Mouse (Mus musculus) embryo, embryonic 10.5 days (tissue): ENCODE results near the gene Pgghg.

ENCODE experiments used
- DNase-seq: peaks from one replicate; pipeline ENCODE4 v3.0.0-alpha.2; 2015; ENCODE audit warnings: low spot score

The Pgghg gene

DNA sequence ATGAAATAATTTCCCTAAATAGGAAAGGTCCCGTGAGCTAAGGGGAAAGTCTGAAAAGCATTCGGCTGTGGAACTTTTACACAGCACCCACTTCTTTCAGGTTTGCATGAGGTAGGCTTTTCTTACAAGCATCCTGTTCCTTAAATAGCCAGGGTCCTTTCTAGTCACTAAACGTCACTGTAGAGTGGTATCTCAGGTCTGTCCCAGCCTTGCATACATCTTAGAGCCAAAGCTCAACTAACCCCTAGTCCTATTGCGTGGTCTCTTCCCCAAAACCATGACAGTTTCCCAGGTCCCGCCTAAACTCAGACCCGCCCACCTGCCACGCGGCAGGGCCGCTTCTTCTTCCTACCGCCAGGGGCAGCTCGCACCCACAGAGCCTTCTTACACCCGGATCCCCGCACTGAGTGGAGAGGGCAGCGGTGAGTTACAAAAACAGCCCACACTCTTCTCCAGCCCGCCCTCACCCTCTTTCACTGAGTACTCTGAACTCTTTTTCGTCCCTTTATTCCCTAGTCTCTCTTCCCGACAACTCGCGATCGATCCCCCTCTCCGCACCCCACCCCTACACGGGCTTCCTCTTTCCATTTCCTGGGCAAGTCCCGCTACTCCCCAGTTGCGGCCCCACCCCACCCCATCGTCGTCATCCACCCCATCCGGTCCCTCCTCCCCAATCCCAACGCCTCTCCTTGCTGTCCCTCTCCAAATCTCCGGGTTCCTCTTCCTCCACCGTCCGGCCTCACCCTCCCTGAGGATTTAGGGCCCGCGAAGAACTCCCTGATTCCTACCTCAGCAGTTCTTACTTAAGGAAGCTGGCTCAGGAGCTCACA lies at the start of gene Pgghg:
Gene Pgghg (plus strand): TSS at position 170 of the 830 bp plus-strand sequence.
- peak; percentile 91 for DNase-seq

DNA sequence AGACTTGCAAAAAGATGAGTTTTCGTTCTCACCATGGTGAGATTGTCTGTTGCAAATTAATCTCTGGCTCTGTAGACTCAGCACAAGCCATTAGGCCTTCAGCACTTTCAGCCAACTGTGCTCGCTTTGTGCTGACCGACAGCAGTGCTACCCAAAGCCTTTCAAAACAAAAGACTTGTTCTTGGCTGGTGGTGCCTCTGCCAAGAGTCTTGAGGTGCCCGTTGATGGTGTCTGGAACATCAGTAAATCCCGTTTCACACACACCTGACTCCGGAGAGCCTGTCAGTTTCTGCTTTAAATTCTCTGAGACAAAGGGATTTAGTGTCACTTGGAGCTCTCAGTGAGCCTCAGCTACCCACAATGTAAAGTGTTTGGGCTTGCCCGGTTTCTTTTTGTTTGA lies 47.2 kb upstream of the Pgghg start:
- no peak for DNase-seq

DNA sequence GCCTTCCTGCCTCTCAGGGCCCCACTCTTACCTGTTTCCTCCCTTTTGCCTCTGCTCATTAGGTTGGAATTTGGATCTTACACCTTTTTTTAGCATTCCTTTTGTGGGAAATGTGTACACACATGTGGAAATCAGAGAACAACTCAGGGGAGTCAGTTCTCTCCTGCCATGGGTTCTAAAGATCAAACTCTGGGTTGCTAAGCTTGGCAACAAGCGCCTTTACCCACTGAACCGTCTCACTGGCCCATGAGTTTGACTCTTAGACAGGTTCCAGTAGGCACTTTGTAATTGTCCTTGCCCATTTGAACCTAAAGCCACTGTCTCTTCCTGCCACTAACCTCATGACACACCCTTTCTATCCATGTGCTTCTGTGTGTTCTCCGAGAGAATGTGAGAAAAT lies 46.6 kb upstream of the Pgghg start:
- DNase-seq: no peak

DNA sequence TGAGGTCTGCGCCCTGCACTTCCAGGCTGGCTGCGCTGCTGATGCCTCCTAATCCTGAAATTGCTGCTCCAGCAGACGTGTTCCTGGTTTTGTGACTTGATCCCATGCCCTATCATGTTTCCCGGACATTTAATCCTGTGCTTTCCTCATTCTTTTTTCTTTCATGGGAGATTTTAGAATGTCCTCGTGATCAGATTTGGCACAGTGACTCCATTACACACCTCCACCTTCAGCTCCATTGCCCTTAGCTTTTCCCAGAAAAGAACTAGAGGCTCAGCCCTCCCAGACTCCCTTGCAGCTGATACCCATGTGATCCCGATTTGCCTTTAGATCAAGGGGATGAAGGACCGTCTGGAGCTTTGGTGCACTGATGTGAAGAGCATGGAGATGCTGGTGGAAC lies 43.3 kb upstream of the Pgghg start:
- DNase-seq: no peak

DNA sequence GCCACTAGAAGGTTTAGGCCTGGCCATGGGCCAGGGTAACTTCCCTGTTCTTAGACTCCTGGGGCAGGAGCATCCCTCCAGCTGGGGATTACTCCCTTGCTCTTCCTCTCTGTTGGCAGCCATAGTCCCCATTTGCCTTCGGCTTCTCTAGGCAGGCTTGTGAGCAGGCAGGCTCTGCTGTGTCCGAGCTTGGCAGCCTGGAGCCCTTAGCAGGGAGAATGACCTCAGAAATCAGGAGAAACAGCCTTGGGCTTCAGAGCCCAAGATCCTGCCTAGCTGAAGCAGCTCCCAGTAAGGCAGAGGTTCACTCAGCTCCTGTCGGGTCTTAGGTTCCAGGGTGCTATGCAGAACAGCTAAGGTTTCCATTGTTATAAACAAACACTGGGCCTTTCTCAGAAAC lies 42.1 kb upstream of the Pgghg start:
- DNase-seq: no peak

DNA sequence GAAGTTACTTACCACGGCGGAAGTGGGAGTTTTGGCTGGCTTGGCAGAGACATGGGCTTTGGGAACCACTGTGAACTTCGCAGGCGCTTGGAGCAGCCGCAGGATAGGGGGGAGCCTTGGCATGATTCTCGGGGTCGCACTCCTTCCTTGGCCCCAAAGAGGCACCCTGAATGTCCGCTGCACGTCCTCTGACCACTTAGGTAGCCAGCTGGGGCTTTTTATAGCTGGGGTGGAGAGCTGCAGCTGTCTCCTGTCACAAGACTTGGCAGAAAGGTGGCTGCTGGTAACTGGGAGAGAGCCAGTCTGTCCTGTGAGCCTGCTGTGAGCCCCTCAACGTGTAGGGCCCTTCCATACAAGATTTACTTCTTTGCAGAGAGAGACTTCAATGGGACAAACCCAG lies 41.0 kb upstream of the Pgghg start, which contains the start of gene Cox8b:
Gene Cox8b (minus strand): TSS at position 227 of the 400 bp plus-strand sequence.
- DNase-seq: no peak

DNA sequence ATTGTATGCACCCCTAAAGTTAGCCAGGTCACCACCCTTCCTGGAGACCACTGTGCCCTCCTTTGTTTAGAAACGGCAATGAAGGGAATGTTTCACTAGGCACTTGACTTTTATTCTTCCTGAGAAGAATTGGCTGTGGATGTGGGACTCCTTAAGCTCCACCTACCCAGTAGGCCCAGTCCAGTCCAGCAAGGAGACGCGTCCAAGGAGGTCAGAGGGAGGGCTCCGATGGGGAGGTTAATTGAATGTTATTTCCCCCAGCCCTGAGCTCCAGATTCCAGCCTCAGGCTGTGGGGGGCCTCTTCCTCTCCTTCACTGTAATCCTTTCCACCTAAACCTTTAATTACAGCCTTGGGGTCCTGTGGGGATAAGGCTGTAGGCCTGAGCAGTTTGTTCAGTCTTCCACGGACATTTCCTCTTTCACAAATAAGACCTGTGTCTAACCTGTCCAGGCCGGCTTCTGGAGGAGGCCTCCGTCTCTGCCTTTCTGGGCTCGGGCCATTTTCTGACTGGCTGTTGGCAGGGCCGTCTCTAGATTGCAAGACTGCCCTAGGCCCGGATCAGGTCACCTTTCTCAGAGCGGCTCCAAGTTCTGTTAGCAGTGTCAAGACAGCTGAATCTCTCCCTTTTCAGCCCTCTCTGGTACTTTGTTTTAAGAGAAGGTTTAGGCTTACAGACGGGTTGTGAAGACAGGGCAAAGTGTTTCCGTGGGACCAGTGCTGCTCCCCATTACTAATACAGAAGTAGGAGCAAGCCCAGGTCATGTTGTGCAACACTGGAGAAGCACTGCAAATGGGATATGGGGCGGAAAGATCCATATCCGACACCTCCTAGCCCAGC lies 38.9 kb upstream of the Pgghg start:
- DNase-seq: no peak

DNA sequence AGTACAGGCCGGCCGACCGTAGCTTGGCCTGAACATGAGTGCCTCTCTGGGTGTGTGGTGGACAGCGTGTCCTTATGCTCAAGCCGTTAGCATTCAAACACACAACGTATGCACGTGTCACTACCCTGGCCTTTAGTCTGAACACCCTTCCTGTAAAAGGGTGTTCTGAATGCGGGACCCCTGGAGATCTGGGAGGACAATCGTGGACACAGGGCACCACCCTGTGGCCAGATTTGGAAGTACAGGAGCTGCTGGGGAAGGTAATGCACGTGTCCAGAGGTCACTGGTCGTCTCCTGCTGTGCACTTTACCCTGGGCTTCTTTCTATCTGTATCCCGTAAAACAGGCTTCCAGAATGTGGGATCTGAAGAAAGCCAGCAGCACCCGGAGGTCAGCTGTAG lies 38.0 kb upstream of the Pgghg start:
- DNase-seq: peak; percentile 89

DNA sequence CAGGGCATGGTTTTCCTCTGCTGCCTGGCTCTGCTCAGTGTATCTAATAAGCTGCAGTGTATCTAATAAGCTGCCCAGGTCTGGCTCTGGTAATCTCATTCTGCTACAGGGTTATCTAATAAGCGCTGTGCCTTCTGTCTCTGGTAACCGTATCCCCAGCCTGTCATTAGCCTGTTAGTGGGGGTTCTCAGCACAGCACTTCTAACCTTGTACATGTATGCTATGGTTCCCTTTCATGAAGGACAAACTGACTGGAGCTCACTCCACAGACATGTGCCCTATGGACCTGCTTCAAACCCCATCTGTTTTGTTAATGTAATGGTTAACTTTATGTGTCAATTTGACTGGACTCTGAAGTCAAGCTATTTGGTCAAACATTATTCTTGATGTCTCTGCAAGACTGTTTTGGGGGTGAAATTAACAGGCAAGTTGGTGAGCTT lies 35.5 kb upstream of the Pgghg start:
- DNase-seq: no peak

DNA sequence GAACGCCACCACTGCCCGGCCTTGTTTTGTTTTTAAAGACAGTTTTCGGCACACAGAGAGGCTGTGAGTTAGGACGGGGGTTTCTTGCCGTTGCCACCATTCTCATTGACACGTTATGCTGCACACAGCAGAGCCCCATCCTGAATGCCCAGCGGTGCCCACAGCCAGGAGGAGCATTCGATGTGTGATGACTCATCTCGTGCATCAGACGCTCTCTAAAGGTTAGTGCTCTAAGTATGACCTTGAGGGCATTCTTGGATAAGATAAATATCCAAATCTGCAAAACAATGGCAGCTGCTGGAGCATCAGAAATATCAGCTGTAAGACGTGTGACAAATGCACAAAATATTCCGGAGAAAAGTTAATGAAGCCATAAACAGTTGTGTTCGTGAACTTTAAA lies 34.1 kb upstream of the Pgghg start:
- no peak for DNase-seq

DNA sequence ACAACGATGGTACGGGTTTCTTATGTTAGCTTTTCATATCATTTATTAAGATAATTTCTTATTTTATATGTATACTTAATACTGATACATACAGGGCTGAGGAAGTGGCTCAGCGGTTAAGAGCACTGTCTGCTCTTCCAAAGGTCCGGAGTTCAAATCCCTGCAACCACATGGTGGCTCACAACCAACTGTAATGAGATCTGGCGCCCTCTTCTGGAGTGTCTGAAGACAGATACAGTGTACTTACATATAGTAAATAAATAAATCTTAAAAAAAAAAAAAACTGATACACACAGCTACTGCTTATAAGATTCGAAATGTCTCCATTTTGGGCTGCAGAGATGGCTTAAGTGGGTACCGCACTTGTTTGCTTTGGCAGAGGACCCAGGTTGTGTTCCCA lies 33.5 kb upstream of the Pgghg start:
- no peak for DNase-seq

DNA sequence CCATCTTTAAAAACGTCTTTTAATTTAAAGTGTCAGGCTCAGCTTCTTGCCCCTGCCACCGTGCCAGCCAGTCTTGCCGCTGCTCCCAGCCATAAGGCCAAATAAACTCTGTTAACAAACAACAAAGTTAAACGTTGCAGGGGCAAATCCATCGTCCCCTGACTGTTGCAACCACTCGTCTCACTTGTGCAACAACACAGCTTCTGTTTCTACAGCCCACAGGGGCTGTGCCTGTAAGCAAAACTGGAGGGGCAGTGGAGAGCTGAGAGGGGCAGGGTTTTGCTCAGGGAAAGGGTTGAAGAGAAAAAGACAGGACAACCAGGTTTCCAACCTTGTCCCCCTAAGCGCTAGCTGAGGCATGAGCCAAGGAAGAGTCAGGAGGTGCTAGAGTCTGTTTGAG lies 33.0 kb upstream of the Pgghg start:
- DNase-seq: no peak

DNA sequence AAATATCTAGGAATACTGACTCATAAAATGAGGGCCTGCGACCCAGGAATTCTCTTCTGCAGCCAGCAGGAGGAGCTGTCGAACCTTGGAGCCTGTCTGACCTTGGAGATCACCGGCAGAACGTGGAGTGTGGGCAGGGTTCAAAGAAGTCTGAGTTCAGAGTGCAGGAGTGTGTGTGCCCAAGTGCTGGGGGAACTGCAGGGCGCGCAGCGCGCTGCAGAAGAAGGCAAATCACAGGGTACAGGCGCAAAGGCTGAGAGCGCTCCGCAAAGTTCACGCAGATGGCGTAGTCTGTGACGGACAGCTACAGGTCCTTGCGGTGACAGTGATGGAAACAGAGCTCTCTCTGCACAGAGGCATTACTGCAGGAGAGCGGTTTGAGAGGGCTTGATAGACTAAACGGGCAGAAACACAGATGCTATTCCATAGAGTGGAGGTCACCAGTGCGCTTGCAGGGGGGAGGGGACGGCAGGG lies 32.5 kb upstream of the Pgghg start:
- DNase-seq: peak; percentile 93

DNA sequence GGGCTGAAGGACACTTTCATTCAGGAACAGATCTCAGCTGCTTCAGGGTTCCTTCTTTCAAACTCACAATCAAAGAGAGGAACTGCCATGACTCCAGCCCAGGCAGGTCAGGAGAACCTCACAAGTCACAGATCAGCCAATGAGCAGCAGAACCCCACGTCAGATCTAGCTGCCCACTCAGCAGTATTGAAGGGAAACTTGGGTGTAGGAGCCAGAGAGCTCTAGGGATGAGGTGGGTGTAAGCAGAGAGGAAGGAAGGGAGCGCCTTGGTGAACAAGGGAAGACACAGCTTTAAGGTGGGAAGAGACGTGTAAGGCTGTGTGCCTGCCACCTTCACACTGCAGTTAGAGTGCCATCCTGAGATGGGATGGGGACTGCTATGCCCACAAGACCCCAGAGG lies 28.9 kb upstream of the Pgghg start:
- DNase-seq: no peak

DNA sequence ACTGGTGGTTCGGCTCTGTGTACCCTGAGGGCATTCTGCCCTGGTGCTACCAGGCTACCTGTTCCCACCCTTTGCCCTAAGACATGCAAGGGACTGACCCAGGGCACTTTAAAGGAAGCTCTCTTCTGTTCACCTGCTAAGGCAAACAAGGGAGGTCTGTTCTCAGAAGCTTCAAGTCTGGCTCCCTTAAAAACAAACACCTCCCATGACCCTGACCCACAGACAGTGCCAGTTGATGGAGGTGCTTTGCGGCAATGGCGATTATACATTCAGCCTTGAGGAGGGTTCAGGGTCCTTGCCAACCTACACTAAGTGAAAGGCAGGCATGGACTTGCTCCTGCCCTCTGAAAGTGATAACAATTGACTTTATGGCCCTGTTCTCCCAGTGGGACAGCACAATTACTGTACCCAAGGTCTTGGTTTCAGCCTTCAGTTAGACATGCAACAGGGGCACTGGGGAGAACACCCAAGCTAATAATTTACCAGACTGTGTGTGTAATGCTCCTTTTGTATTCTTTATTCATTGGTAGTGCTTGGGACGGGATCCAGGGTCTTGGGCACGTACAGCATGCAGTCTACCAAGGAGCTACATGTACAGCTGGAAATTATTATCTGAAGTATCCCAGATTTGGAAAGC lies 28.2 kb upstream of the Pgghg start:
- no peak for DNase-seq

DNA sequence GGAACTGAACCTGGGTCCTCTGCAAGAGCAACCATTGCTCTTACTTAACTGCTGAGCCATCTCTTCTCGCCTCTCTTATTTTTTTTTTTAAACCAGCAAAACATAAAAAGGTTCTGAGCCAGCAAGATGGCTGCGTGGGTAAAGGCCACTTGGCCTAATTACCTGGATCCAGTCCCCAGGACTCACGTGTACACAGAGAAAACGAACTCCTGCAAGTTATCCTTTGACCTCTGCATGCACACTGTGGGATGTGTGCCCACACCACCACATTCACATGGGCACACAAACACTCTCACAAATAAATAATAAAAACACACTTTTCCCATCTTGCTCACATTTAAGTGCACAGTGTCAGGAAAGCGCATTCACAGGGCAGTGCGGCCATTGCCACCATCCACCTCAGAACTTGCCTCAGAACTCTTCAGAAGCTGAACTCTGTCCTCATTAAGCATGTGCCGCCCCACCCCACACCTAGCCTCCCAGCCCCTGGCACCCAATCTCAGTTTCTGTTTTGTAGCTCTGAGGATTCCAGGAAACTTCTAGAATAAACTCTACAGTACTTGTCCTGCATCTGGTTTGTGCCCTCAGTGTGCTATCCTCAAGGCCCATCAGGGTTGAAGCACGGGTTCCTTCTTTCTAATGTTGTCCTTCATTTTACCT lies 27.0 kb upstream of the Pgghg start:
- DNase-seq: no peak

DNA sequence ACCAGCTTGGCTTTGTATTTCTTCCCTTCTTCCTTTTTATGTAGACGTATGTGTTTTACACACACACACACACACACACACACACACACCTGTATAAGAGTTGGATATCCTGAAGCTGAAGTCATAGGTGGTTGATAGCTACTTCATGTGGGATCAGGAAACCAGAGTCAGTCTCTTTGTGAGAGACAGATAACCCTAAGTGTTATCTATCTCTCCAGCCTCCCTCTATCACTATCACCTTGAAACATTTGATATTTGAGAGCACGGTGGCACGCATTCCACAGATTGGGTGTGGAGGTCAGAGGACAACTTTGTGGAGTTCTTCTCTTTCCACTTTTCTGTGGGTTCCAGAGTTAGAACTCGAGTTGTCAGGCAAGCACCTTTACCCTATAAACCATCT lies 21.3 kb upstream of the Pgghg start:
- no peak for DNase-seq

DNA sequence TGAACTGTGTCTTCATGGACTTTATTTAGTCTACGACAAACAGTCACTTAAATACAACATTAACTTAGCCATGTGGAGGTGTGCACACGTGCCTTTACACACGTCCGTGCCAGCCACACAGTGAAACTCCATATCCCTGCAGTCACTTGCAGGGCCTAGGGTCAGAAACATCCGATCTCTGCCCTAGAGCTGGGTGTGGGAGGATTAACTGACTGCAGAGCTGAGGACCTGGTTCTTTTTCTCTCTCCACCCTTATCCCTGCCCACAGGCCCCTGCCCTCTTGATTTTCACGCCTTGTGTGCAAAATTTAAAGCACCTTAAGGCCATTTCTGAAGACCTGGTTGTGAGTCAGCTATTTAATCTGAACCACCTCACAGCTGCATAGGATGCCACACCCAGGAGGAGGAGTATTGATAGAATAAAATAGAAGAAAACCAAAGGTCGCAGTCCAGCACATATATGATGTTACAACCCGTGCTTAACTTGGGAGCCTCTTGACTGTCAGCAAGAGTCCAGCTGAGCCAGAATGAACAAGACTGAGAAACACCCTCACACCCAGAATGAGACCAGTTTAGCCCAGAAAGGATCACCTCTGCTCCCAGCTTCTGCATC lies 20.7 kb upstream of the Pgghg start, which contains the start of gene Nlrp6:
Gene Nlrp6 (plus strand): TSS at position 485 of the 612 bp plus-strand sequence.
- no peak for DNase-seq

DNA sequence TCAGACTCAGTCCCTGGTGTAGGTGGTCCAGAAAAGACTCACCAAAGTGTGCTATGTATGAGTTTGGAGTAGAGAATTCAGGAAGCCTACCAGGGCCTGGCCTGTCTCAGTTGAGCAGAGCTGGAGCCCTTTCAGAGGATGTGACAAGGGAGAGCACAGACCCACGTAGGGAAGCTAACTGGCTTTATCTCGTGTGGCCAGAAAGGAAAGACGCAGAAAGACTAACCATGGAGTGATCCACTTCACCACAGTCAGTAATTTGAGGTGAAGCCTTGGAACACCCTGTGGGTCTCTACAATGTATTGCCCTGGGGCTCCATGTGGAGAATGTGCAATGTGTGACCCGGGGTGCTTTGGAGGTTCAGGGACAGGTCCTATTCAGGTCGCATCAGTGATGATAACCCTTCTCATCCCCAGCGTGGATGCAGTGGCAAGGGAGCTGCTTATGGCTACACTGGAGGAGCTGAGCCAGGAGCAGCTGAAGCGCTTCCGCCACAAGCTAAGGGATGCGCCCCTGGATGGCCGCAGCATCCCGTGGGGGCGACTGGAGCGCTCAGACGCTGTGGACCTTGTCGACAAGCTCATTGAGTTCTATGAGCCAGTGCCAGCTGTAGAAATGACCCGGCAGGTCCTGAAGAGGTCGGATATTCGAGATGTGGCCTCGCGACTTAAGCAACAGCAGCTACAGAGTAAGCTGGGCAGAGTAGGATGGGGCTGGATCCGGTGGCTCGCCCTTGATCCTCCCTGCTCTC lies 19.8 kb upstream of the Pgghg start:
- DNase-seq: no peak

DNA sequence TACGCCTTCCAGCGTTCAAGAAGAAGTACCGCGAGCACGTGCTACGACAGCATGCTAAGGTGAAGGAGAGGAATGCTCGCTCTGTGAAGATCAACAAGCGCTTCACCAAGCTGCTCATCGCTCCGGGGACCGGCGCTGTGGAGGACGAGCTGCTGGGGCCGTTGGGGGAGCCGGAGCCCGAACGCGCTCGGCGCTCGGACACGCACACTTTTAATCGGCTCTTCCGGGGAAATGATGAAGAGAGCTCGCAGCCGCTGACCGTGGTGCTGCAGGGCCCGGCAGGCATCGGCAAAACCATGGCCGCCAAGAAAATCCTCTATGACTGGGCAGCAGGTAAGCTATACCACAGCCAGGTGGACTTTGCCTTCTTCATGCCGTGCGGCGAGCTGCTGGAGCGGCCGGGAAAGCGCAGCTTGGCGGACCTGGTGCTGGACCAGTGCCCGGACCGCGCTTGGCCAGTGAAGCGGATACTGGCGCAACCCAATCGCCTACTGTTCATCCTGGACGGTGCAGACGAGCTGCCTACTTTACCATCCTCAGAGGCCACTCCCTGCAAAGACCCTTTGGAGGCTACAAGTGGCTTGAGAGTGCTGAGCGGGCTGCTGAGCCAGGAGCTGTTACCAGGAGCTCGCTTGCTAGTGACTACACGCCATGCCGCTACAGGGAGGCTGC lies 18.7 kb upstream of the Pgghg start:
- DNase-seq: peak; percentile 53
